Mouse (Mus musculus): ENCODE results near the gene Rd3l.

DNA sequence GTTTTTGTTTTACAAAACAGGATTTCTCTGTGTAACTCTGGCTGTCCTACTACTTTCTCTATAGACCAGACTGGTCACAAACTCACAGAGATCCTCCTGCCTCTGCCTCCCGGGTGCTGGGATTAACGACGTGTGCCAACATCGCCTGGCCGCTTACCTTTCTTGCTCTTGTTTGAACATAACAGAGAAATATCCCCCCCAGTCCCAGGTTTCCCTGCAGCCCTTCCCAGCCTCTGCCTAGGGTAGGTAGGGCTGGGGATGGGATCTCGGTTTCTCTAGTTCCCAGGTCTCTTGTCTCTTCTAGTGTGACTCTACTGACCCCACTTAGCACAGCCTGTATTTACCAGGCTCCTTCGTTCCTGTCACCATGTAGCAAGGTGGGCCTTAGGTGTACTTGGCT, 18.6 kb upstream of the Rd3l start:
- no peak for TF ChIP-seq MAX (IDR thresholded peaks at IDR 0.05; ENCODE audit: low read length)
- TF ChIP-seq POLR2AphosphoS2 (IDR thresholded peaks at IDR 0.05; ENCODE audit: low read length): no peak
- no peak for TF ChIP-seq HCFC1 (IDR thresholded peaks at IDR 0.05; ENCODE audit: low read depth, low read length)
- no peak; the same call in 1 of the 2 replicates for TF ChIP-seq NELFE (IDR thresholded peaks at IDR 0.05; ENCODE audit: low read depth, low read length)
- no peak for TF ChIP-seq POLR2A (IDR thresholded peaks at IDR 0.05; ENCODE audit: control insufficient read depth in 1 of 2, insufficient read depth in 1 of 2, low read depth in 1 of 2, low read length in 2 of 2, poor library complexity in 1 of 2)
- no peak for TF ChIP-seq SIN3A (IDR thresholded peaks at IDR 0.05; ENCODE audit: low read length)
- no peak for TF ChIP-seq CTCF (IDR thresholded peaks at IDR 0.05 in 2 of 3, conservative IDR thresholded peaks at IDR 0.05 in 1 of 3; ENCODE audit: control insufficient read depth in 1 of 3, insufficient read depth in 1 of 3, low read depth in 2 of 3, low read length in 3 of 3, poor library complexity in 1 of 3, severe bottlenecking in 1 of 3)
- no peak for TF ChIP-seq MEF2A (IDR thresholded peaks at IDR 0.05; ENCODE audit: extremely low read depth, insufficient replicate concordance, low read depth, low read length, poor library complexity, severe bottlenecking)
- TF ChIP-seq SMC3 (IDR thresholded peaks at IDR 0.05; ENCODE audit: low read depth, low read length): no peak
- TF ChIP-seq EP300 (IDR thresholded peaks at IDR 0.05; ENCODE audit: low read depth in 1 of 2, low read length in 2 of 2): no peak
